13 mouse cellular contexts compared by ENCODE assay signal in genomic region chr16:36935814-36936213, GRCm38 (mm10). TPM values are rescaled to one million over a fixed set of nuclear protein-coding genes. Genes with fewer than 3 reads are reported as not detected.
DNase-seq lines count a peak whose midpoint lies in the region; ATAC-seq and TF ChIP-seq lines count a peak whose summit lies in the region.
"Had no signal": no experiment of that assay in that cellular context is flagged by ENCODE, and none has a peak within 500 bp of the region (broad histone marks: within the 10 kb centered on the region; RNA-seq: fewer than 3 reads in every experiment).

No protein-coding gene starts in this region.

- no peak for TF ChIP-seq CTCF in liver, adult 2 months (IDR thresholded peaks at IDR 0.05; ENCODE audit: low read depth, low read length)
- TF ChIP-seq CTCF in thymus, adult 2 months (IDR thresholded peaks at IDR 0.05; ENCODE audit: borderline replicate concordance, control insufficient read depth, extremely low read depth, insufficient read depth, low read length, poor library complexity): no peak

- peak; percentile 62 for ATAC-seq in monocyte, adult 5-6 weeks (replicated peaks; ENCODE audit: insufficient number of reproducible peaks, low FRiP score, low TSS enrichment, poor library complexity, severe bottlenecking)
- ATAC-seq: intestine, embryonic 15.5 days had no signal

- no peak for TF ChIP-seq POLR2A in liver, adult 2 months (IDR thresholded peaks at IDR 0.05; ENCODE audit: extremely low read depth, insufficient read depth, low read length)
- TF ChIP-seq POLR2A in thymus, adult 2 months (IDR thresholded peaks at IDR 0.05; ENCODE audit: control insufficient read depth, extremely low read depth, insufficient read depth, low read length, poor library complexity): no peak

- H3K79me2 ChIP-seq in liver, adult 2 months (ENCODE audit: control insufficient read depth, insufficient read depth, low read length): no peaks in the 10 kb centered on the region

- peaks cover 13% of the 10 kb centered on the region for H3K36me3 ChIP-seq in liver, adult 2 months (ENCODE audit: control insufficient read depth, insufficient read depth, low read length)
- peaks cover 34% of the 10 kb centered on the region for H3K36me3 ChIP-seq in thymus, adult 2 months (ENCODE audit: control insufficient read depth, insufficient read depth, low read length)

- H3K4me3 ChIP-seq in liver, adult 2 months (ENCODE audit: insufficient read depth, low read depth, low read length): no peak overlapping the region
- no peak overlapping the region for H3K4me3 ChIP-seq in thymus, adult 2 months (ENCODE audit: control insufficient read depth, insufficient read depth, low read length)
- H3K4me3 ChIP-seq: intestine, embryonic 15.5 days; neural tube, embryonic 15.5 days had no signal

- H3K27me3 ChIP-seq in liver, adult 2 months (ENCODE audit: control insufficient read depth, insufficient read depth, low read length): no peaks in the 10 kb centered on the region
- H3K27me3 ChIP-seq in thymus, adult 2 months (ENCODE audit: control insufficient read depth, insufficient read depth, low read length): no peaks in the 10 kb centered on the region
- H3K27me3 ChIP-seq: intestine, embryonic 15.5 days; neural tube, embryonic 15.5 days had no signal

- H3K27ac ChIP-seq in liver, adult 2 months (replicated peaks; ENCODE audit: insufficient read depth, low read depth, low read length): 0 out of 2 replicates have a peak overlapping the region, but pooled peaks have one; percentile 28
- H3K27ac ChIP-seq in thymus, adult 2 months (ENCODE audit: control insufficient read depth, insufficient read depth, low read length): no peak overlapping the region; the same call in 1 of the 2 replicates
- H3K27ac ChIP-seq: intestine, embryonic 15.5 days; neural tube, embryonic 15.5 days had no signal

- no peak for DNase-seq in liver, adult 2 months (ENCODE audit: extremely low read depth, low read depth, low spot score)
- DNase-seq in liver (no peak), MEL-GATA-1-ER (ENCODE audit: extremely low read depth, low read depth) (peak; percentile 59)
- peak; percentile 36 for DNase-seq in induced T-regulatory cell, adult 2 months (ENCODE audit: low read depth)
- no peak for DNase-seq in thymus, adult 2 months
- DNase-seq in thymus, postnatal 10 days (ENCODE audit: low spot score in 2 of 2): no peak
- DNase-seq: heart, postnatal 4 days; lung, embryonic 14.5 days; right cerebral cortex, postnatal 14 days had no signal

- H3K4me1 ChIP-seq in liver, adult 2 months (ENCODE audit: control insufficient read depth, insufficient read depth, low read length): peaks cover 4% of the 10 kb centered on the region; the same call in 1 of the 2 replicates
- peaks cover 34% of the 10 kb centered on the region for H3K4me1 ChIP-seq in thymus, adult 2 months (replicated peaks; ENCODE audit: control insufficient read depth, insufficient read depth, low read length)
- H3K4me1 ChIP-seq: intestine, embryonic 15.5 days; neural tube, embryonic 15.5 days had no signal

- no peak overlapping the region for H3K9ac ChIP-seq in liver, adult 2 months (ENCODE audit: low read depth, low read length)
- H3K9ac ChIP-seq: intestine, embryonic 15.5 days; lung, embryonic 14.5 days; neural tube, embryonic 15.5 days had no signal

- WGBS in liver, adult 2 months: 81% methylated on average over 3 of the region's 3 CpGs
- 14% methylated on average over 3 of the region's 3 CpGs for WGBS in thymus, adult 2 months

RNA-seq across cellular contexts. Expression of gene Hcls1, which starts 1.0 kb away (rescaled TPM):
- total RNA-seq in liver, adult 2 months (2014; rRNA removed): 4.8 and 5.0 TPM in 2 replicates
- 4.2 and 5.1 TPM in 2 replicates for polyA plus RNA-seq in liver, adult 2 months (2012; rRNA removed)
- 630 to 720 TPM (median 692 TPM) in 3 replicates for total RNA-seq in monocyte, adult 5-6 weeks (2017)
- 118 and 132 TPM in 2 replicates for polyA plus RNA-seq in thymus, adult 2 months (2012; rRNA removed)

RNA-seq across cellular contexts. Expression of gene Fbxo40, which starts 54.5 kb away (rescaled TPM):
- 0.07 and 0.37 TPM in 2 replicates for total RNA-seq in liver, adult 2 months (2014; rRNA removed)
- 0.09 and 0.21 TPM in 2 replicates for polyA plus RNA-seq in liver, adult 2 months (2012; rRNA removed)
- total RNA-seq in monocyte, adult 5-6 weeks (2017): 0.29 to 0.38 TPM in 2 of 3 replicates, not detected in the other
- polyA plus RNA-seq in thymus, adult 2 months (2012; rRNA removed): 0.96 and 2.3 TPM in 2 replicates
- polyA plus RNA-seq: intestine, embryonic 15.5 days; lung, embryonic 14.5 days; midbrain, postnatal 0 days had no signal

Comparison
In these comparisons a context has a peak if more than half of its experiments do, and no peak if none do; other contexts are left out.
1. DNase-seq: peak in MEL-GATA-1-ER (single experiment) and induced T-regulatory cell, adult 2 months (single experiment); none in liver, adult 2 months (single experiment), liver (single experiment), thymus, adult 2 months (single experiment) and thymus, postnatal 10 days (0 of 2).
2. RNA of gene Hcls1, which starts 1.0 kb away (total RNA-seq): 630 to 720 TPM in monocyte, adult 5-6 weeks; 4.8 to 5.0 TPM in liver, adult 2 months; every median in the first group is over 100 times any median in the second.